Mouse (Mus musculus): Measurements from ENCODE around the gene Hist1h2aa. TPM values are rescaled to one million over a fixed set of nuclear protein-coding genes. Genes with fewer than 3 reads are reported as not detected.

Hist1h2aa gene
- not detected for polyA plus RNA-seq (2014; fragmentation: Illumina TruSeq; extraction: RNeasy Lipid Tissue Mini Kit (QIAGEN cat#74804); ENCODE audit: low read depth, low replicate concordance)

GRCm38 (mm10) chr13:23934211-23934520, at the start of gene Hist1h2aa:
Gene Hist1h2aa, plus strand, starts transcription at chr13:23934462.

GRCm38 (mm10) chr13:23914376-23915167, 19.7 kb upstream of the Hist1h2aa start, which contains the start of gene Slc17a4:
Gene Slc17a4, minus strand, starts transcription at chr13:23915009.

GRCm38 (mm10) chr13:23933421-23934210, 646 bp upstream of the Hist1h2aa start, which contains the start of gene Hist1h2ba:
Gene Hist1h2ba, minus strand, starts transcription at chr13:23934156.

Other genes starting within 250 kb of the Hist1h2aa start
- not detected for gene Hist1h1t, start 238.6 kb upstream of the Hist1h2aa start, polyA plus RNA-seq (2014; fragmentation: Illumina TruSeq; extraction: RNeasy Lipid Tissue Mini Kit (QIAGEN cat#74804); ENCODE audit: low read depth, low replicate concordance)
- 0.73 TPM for gene Hist1h4c, start 236.0 kb upstream of the Hist1h2aa start, polyA plus RNA-seq (2014; fragmentation: Illumina TruSeq; extraction: RNeasy Lipid Tissue Mini Kit (QIAGEN cat#74804); ENCODE audit: low read depth, low replicate concordance)
- gene Hfe, start 223.6 kb upstream of the Hist1h2aa start, polyA plus RNA-seq (2014; fragmentation: Illumina TruSeq; extraction: RNeasy Lipid Tissue Mini Kit (QIAGEN cat#74804); ENCODE audit: low read depth, low replicate concordance) = 35.7 TPM
- gene Hist1h1c, start 195.7 kb upstream of the Hist1h2aa start, polyA plus RNA-seq (2014; fragmentation: Illumina TruSeq; extraction: RNeasy Lipid Tissue Mini Kit (QIAGEN cat#74804); ENCODE audit: low read depth, low replicate concordance) = 73.4 TPM
- gene Hist1h3c, start 188.9 kb upstream of the Hist1h2aa start, polyA plus RNA-seq (2014; fragmentation: Illumina TruSeq; extraction: RNeasy Lipid Tissue Mini Kit (QIAGEN cat#74804); ENCODE audit: low read depth, low replicate concordance) = not detected
- not detected for gene Hist1h2bb, start 187.7 kb upstream of the Hist1h2aa start, polyA plus RNA-seq (2014; fragmentation: Illumina TruSeq; extraction: RNeasy Lipid Tissue Mini Kit (QIAGEN cat#74804); ENCODE audit: low read depth, low replicate concordance)
- not detected for gene Hist1h2ab, start 183.3 kb upstream of the Hist1h2aa start, polyA plus RNA-seq (2014; fragmentation: Illumina TruSeq; extraction: RNeasy Lipid Tissue Mini Kit (QIAGEN cat#74804); ENCODE audit: low read depth, low replicate concordance)
- not detected for gene Hist1h3b, start 182.2 kb upstream of the Hist1h2aa start, polyA plus RNA-seq (2014; fragmentation: Illumina TruSeq; extraction: RNeasy Lipid Tissue Mini Kit (QIAGEN cat#74804); ENCODE audit: low read depth, low replicate concordance)
- gene Hist1h4b, start 177.4 kb upstream of the Hist1h2aa start, polyA plus RNA-seq (2014; fragmentation: Illumina TruSeq; extraction: RNeasy Lipid Tissue Mini Kit (QIAGEN cat#74804); ENCODE audit: low read depth, low replicate concordance) = not detected
- 2.5 TPM for gene Hist1h4a, start 173.2 kb upstream of the Hist1h2aa start, polyA plus RNA-seq (2014; fragmentation: Illumina TruSeq; extraction: RNeasy Lipid Tissue Mini Kit (QIAGEN cat#74804); ENCODE audit: low read depth, low replicate concordance)
- not detected for gene Hist1h3a, start 172.1 kb upstream of the Hist1h2aa start, polyA plus RNA-seq (2014; fragmentation: Illumina TruSeq; extraction: RNeasy Lipid Tissue Mini Kit (QIAGEN cat#74804); ENCODE audit: low read depth, low replicate concordance)
- gene Hist1h1a, start 170.8 kb upstream of the Hist1h2aa start, polyA plus RNA-seq (2014; fragmentation: Illumina TruSeq; extraction: RNeasy Lipid Tissue Mini Kit (QIAGEN cat#74804); ENCODE audit: low read depth, low replicate concordance) = not detected
- 0.15 TPM for gene Trim38, start 164.5 kb upstream of the Hist1h2aa start, polyA plus RNA-seq (2014; fragmentation: Illumina TruSeq; extraction: RNeasy Lipid Tissue Mini Kit (QIAGEN cat#74804); ENCODE audit: low read depth, low replicate concordance)
- not detected for gene Slc17a2, start 127.5 kb upstream of the Hist1h2aa start, polyA plus RNA-seq (2014; fragmentation: Illumina TruSeq; extraction: RNeasy Lipid Tissue Mini Kit (QIAGEN cat#74804); ENCODE audit: low read depth, low replicate concordance)
- not detected for gene Slc17a3, start 95.0 kb upstream of the Hist1h2aa start, polyA plus RNA-seq (2014; fragmentation: Illumina TruSeq; extraction: RNeasy Lipid Tissue Mini Kit (QIAGEN cat#74804); ENCODE audit: low read depth, low replicate concordance)
- 0.35 TPM for gene Slc17a1, start 66.7 kb upstream of the Hist1h2aa start, polyA plus RNA-seq (2014; fragmentation: Illumina TruSeq; extraction: RNeasy Lipid Tissue Mini Kit (QIAGEN cat#74804); ENCODE audit: low read depth, low replicate concordance)
- gene Slc17a4, start 19.5 kb upstream of the Hist1h2aa start, polyA plus RNA-seq (2014; fragmentation: Illumina TruSeq; extraction: RNeasy Lipid Tissue Mini Kit (QIAGEN cat#74804); ENCODE audit: low read depth, low replicate concordance) = not detected
- not detected for gene Hist1h2ba, start 306 bp upstream of the Hist1h2aa start, polyA plus RNA-seq (2014; fragmentation: Illumina TruSeq; extraction: RNeasy Lipid Tissue Mini Kit (QIAGEN cat#74804); ENCODE audit: low read depth, low replicate concordance)
- gene Scgn, start 56.8 kb downstream of the Hist1h2aa start, polyA plus RNA-seq (2014; fragmentation: Illumina TruSeq; extraction: RNeasy Lipid Tissue Mini Kit (QIAGEN cat#74804); ENCODE audit: low read depth, low replicate concordance) = 0.69 TPM